Mouse (Mus musculus) right cerebral cortex, postnatal 25 days (tissue): ENCODE data around the gene Ddit4l.
"Not testable (repeated sequence)": the region's sequence is repeated elsewhere in the genome, so short reads cannot be mapped to it uniquely, and the experiment has no call there.

Source experiments
- DNase-seq: peaks from one replicate; pipeline ENCODE4 v3.0.0; 2022

The Ddit4l gene

DNA sequence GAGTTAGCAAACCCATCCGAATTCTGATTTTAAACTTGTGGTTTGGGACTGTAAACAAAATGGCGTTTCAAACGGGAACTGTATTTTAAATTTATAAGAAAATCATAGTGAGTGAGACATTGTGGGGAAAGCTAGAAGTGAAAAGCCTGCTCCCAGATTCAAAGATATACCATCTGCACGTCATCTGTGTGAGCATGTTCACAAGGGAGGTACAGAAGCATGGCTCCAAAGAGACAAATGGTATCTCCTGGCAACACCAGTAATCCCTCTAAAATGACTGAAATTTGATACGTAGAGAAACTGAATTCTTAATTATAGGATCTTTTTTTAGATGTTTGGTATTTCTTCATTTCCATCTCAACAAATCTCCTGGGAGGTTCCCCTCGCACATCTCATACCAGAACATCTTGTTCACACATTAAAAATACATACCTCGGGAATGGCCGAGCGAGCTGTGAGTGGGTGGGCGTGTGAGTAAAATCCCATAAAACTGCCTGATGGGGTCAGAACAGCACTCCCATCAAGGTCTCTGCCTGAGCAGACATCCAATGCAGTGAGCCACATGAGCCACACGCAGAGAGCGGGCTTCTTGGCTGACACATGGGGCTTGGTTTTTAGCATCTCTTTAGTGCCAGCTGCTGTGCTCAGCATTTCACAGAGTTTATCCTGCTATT, 26.2 kb downstream of the Ddit4l start:
- peak; percentile 27 for DNase-seq

DNA sequence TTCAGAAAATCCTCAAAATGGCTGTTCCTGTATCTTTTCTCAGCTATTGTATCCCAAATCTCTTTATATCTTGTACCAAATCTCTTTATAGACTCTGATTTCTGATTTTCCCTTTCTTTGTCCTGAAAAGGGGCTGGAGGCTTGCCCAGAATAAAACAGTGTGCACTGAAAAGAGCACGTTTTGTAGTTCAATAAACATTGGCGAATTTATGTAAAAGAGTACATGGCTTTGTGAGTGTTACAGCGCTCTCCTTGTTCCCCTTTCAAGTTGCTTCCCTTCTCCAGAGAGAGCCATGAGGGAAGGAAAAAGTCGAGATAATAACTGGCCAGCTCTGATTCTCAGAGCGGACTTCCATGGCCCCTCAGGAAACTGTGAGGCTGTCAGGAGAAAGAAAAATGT, 27.7 kb downstream of the Ddit4l start:
- no peak for DNase-seq

DNA sequence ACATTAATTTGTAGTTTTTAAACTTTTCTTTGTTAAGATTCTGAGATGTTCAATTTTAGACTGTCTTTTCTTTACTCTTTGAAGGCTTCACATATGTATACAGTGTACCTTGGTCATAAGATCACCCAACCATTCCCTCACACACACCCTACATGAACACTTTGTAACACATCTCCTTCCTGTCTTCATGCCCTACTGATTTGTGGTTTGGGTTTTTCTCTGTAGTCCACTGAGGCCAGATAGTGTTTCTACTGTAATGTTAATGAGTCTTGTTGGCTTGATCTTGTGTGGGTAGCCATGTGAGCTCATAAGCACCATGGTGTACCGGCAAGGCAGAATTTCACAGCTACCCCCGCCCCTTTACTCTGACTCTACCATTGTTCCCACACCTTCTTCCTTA, 31.4 kb downstream of the Ddit4l start:
- DNase-seq, result no peak

DNA sequence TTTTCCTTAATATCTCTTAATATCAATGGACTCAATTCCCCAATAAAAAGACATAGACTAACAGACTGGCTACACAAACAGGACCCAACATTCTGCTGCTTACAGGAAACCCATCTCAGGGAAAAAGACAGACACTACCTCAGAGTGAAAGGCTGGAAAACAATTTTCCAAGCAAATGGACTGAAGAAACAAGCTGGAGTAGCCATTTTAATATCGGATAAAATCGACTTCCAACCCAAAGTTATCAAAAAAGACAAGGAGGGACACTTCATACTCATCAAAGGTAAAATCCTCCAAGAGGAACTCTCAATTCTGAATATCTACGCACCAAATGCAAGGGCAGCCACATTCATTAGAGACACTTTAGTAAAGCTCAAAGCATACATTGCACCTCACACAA, 49.8 kb downstream of the Ddit4l start, which contains the start of gene Gm21962:
TSS of gene Gm21962 (plus strand) at position 301 of the 400 bp plus-strand sequence.
- DNase-seq, result not testable (repeated sequence)
